Mouse (Mus musculus): ENCODE results near the gene Pdha1. TPM values are rescaled to one million over a fixed set of nuclear protein-coding genes. Genes with fewer than 3 reads are reported as not detected.

Pdha1 gene
- polyA plus RNA-seq, 1 experiment from 2014 or later, result 121 TPM

- no peak for ATAC-seq (replicated peaks; ENCODE audit: low FRiP score)
- H3K4me3 ChIP-seq (replicated peaks), result peak overlapping the region; percentile 65
These were observed 2.5 kb downstream of the Pdha1 start for GRCm38 (mm10) chrX:160135719-160136118.

GRCm38 (mm10) chrX:160134136-160134843 lies 3.9 kb downstream of the Pdha1 start:
- 82% methylated on average over 11 of the region's 11 CpGs for WGBS
- H3K4me3 ChIP-seq (replicated peaks), result no peak overlapping the region
- H3K27ac ChIP-seq, result no peak overlapping the region
- H3K9me3 ChIP-seq (replicated peaks), result no peaks in the 10 kb centered on the region
- 0 out of 2 replicates have a peak, but pooled peaks cover 5% of the 10 kb centered on the region for H3K4me1 ChIP-seq
- H3K36me3 ChIP-seq, result peaks cover 22% of the 10 kb centered on the region
- ATAC-seq (replicated peaks; ENCODE audit: low FRiP score), result no peak
- H3K4me2 ChIP-seq, result no peak overlapping the region
- H3K9ac ChIP-seq, result no peak overlapping the region
- peaks cover 13% of the 10 kb centered on the region for H3K27me3 ChIP-seq

More at GRCm38 (mm10) chrX:160135719-160136118, 2.5 kb downstream of the Pdha1 start:
- Histone ChIP-seq H3K4me1 (0 out of 2 replicates have a peak, but pooled peaks cover 5% of the 10 kb centered on the region), H3K4me2 (peak overlapping the region; percentile 61), H3K9me3 (replicated peaks) (no peaks in the 10 kb centered on the region), H3K27me3 (peaks cover 14% of the 10 kb centered on the region), H3K27ac (no peak overlapping the region), H3K36me3 (peaks cover 11% of the 10 kb centered on the region; the same call in 1 of the 2 replicates), H3K9ac (no peak overlapping the region)
- WGBS, result 34% methylated on average over 6 of the region's 6 CpGs

DNA sequence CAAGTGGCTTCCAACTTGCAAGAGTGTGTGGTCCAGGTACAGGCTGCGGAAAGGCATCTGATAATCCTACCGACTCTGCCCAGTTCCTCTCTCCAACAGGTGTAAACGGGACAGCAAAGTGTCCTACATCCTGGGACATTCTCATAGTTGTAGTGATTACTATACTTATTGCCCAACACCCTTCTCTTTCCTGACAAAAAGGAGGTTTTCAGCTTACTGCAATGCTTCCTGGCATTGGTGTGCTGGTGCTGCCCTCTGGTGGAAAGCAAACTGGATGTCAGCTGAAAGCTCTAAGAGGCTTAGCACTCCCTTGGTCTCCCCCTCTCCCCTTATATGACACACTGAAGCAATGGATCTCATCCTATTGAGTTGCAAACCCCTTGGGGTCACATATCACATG lies 21.6 kb downstream of the Pdha1 start:
- no peak overlapping the region for H3K27ac ChIP-seq
- H3K4me2 ChIP-seq, result no peak overlapping the region
- no peak overlapping the region for H3K4me3 ChIP-seq (replicated peaks)
- peaks cover 17% of the 10 kb centered on the region; the same call in 1 of the 2 replicates for H3K36me3 ChIP-seq
- no peaks in the 10 kb centered on the region for H3K9me3 ChIP-seq (replicated peaks)
- H3K9ac ChIP-seq, result no peak overlapping the region
- H3K4me1 ChIP-seq, result no peaks in the 10 kb centered on the region
- peak; percentile 43; the same call in 1 of the 2 replicates for ATAC-seq (replicated peaks; ENCODE audit: low FRiP score)
- 78% methylated on average over 3 of the region's 3 CpGs for WGBS
- H3K27me3 ChIP-seq, result peaks cover 20% of the 10 kb centered on the region

DNA sequence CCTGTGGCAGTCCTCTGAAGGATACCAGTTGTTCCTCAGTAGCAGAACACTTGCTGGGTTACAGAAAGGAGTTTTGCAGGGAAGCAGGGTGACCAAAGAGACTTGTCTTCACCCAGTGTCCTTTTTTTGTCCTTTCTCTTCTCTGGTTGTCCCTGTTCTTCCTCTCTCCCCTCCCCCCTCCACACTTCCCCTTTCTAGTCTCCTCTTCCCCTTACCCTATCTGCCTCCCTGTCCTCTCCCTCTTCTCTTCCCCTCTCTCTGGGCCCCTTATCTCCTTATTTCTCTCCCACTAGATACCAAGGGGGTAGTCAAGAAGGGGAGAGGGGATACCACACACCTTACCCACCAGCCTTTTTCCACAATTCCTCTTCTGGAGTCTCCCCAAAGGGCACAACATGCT lies 22.1 kb downstream of the Pdha1 start:
- no peaks in the 10 kb centered on the region for H3K4me1 ChIP-seq
- no peak for ATAC-seq (replicated peaks; ENCODE audit: low FRiP score)
- H3K9me3 ChIP-seq (replicated peaks), result no peaks in the 10 kb centered on the region
- H3K4me2 ChIP-seq, result no peak overlapping the region
- peaks cover 12% of the 10 kb centered on the region; the same call in 1 of the 2 replicates for H3K36me3 ChIP-seq
- no peak overlapping the region for H3K27ac ChIP-seq
- no peak overlapping the region for H3K9ac ChIP-seq
- H3K4me3 ChIP-seq (replicated peaks), result no peak overlapping the region
- H3K27me3 ChIP-seq, result peaks cover 20% of the 10 kb centered on the region

DNA sequence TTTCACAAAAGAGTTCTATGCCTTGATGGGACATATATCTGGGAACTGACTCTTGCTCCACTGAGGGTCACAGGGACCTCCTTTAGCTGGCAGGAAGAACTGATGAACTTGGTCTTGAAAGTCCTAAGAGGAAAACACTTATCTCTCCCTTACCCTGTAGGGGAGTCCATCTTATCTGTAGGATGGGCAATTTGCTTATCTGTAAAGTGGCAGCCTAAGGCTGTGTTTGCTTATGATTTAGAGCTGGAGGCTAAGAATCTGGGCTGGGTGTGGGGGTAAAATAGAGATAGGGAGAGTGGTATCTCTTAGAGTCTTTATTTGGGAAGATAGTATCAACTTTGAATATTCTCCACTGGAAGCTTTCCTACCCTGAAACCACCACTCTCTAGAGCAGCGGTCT lies 24.4 kb downstream of the Pdha1 start:
- no peak overlapping the region for H3K9ac ChIP-seq
- H3K4me1 ChIP-seq, result no peaks in the 10 kb centered on the region
- H3K4me2 ChIP-seq, result no peak overlapping the region
- H3K27ac ChIP-seq, result no peak overlapping the region
- H3K4me3 ChIP-seq (replicated peaks), result no peak overlapping the region
- no peak for ATAC-seq (replicated peaks; ENCODE audit: low FRiP score)
- peaks cover 21% of the 10 kb centered on the region; the same call in 1 of the 2 replicates for H3K27me3 ChIP-seq
- no peaks in the 10 kb centered on the region for H3K9me3 ChIP-seq (replicated peaks)
- 85% methylated on average over 1 of the region's 1 CpGs for WGBS
- H3K36me3 ChIP-seq, result peaks cover 4% of the 10 kb centered on the region; the same call in 1 of the 2 replicates

- no peak for ATAC-seq (replicated peaks; ENCODE audit: low FRiP score)
- Histone ChIP-seq H3K4me1 (no peaks in the 10 kb centered on the region), H3K27ac (no peak overlapping the region), H3K36me3 (no peaks in the 10 kb centered on the region), H3K9me3 (replicated peaks) (no peaks in the 10 kb centered on the region), H3K4me3 (replicated peaks) (no peak overlapping the region), H3K9ac (no peak overlapping the region), H3K27me3 (peaks cover 21% of the 10 kb centered on the region), H3K4me2 (no peak overlapping the region)
- WGBS, result 69% methylated on average over 4 of the region's 4 CpGs
These were observed 30.4 kb downstream of the Pdha1 start for GRCm38 (mm10) chrX:160107817-160108216.

DNA sequence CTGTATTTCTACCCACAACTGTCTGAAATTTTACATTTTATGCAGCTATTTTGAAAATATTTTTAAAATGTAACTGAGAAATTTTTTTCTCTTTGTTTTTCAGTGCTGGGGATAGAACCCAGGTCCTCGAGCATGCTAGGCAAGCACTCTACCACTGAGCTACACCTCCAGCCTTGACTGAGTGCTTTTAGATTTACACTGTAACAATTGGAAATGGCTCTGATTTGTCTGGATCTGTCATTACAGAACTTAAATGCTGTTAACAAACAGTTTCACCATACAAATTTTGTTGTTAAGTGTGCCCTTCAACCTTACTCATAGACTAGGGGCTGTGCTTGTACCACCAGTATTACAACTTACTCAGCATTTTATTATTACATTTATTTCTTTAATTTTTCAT lies 46.2 kb downstream of the Pdha1 start:
- 69% methylated on average over 1 of the region's 1 CpGs for WGBS
- Histone ChIP-seq H3K36me3 (no peaks in the 10 kb centered on the region), H3K27me3 (peaks cover 8% of the 10 kb centered on the region; the same call in 1 of the 2 replicates), H3K9ac (no peak overlapping the region), H3K4me3 (replicated peaks) (no peak overlapping the region), H3K9me3 (replicated peaks) (no peaks in the 10 kb centered on the region), H3K4me1 (no peaks in the 10 kb centered on the region), H3K4me2 (no peak overlapping the region), H3K27ac (no peak overlapping the region)
- ATAC-seq (replicated peaks; ENCODE audit: low FRiP score), result no peak

Other genes starting within 250 kb of the Pdha1 start
- gene Map3k15, start 150.0 kb downstream of the Pdha1 start, polyA plus RNA-seq (2015; fragmentation: Nextera tagmentation; extraction: Ambion mirVana), result 0.21 and 0.48 TPM in 2 replicates

All from kidney, embryonic 15.5 days (tissue).